Mouse (Mus musculus) testis, adult 2 months (tissue): Measurements from ENCODE around the gene Vash2. TPM values are rescaled to one million over a fixed set of nuclear protein-coding genes. Genes with fewer than 3 reads are reported as not detected.

Experiments
- H3K27ac ChIP-seq: fragments of 200-500 bp; 2 replicates; pipeline ENCODE4 v1.5.1; 2012; ENCODE audit warnings: low read depth, low read length; ENCODE audit not compliant: control insufficient read depth, insufficient read depth
- H3K27me3 ChIP-seq: fragments of 200-500 bp; 2 replicates; pipeline ENCODE4 v1.6.1; 2012; ENCODE audit warnings: mild to moderate bottlenecking, low read length, moderate library complexity; ENCODE audit not compliant: control insufficient read depth, insufficient read depth
- H3K36me3 ChIP-seq: fragments of 200-500 bp; 2 replicates; pipeline ENCODE4 v1.6.1; 2012; ENCODE audit warnings: mild to moderate bottlenecking, low read length; ENCODE audit not compliant: control insufficient read depth, insufficient read depth
- H3K4me1 ChIP-seq: fragments of 200-500 bp; 2 replicates; pipeline ENCODE4 v1.6.1; 2012; ENCODE audit warnings: low read length; ENCODE audit not compliant: control insufficient read depth, insufficient read depth
- H3K4me3 ChIP-seq: fragments of 200-500 bp; 2 replicates; pipeline ENCODE4 v1.5.1; 2012; ENCODE audit warnings: low read depth, mild to moderate bottlenecking, low read length, moderate library complexity, mixed read lengths; ENCODE audit not compliant: control insufficient read depth
- CTCF ChIP-seq: fragments of 200-500 bp; IDR thresholded peaks from 2 replicates; pipeline ENCODE4 v1.5.1; 2012; ENCODE audit warnings: low read depth, mild to moderate bottlenecking, inconsistent platforms, low read length, moderate library complexity; ENCODE audit not compliant: control insufficient read depth, insufficient read depth, insufficient replicate concordance
- POLR2A ChIP-seq: fragments of 200-500 bp; IDR thresholded peaks from 2 replicates; pipeline ENCODE4 v1.6.1; 2012; ENCODE audit warnings: low read depth, mild to moderate bottlenecking, inconsistent platforms, low read length, moderate library complexity; ENCODE audit not compliant: control insufficient read depth
- polyA plus RNA-seq: library from polyadenylated mRNA; depleted of rRNA; stranded (reverse); fragments of >200 nt; gene quantifications from 2 replicates; pipeline ENCODE4 v1.2.3, GENCODE M21; 2012

Vash2 gene
- polyA plus RNA-seq, 1 experiment = 53.8 TPM

- Histone ChIP-seq H3K4me1 (peaks cover 5% of the 10 kb centered on the region), H3K27ac (no peak overlapping the region), H3K4me3 (no peak overlapping the region), H3K27me3 (no peaks in the 10 kb centered on the region), H3K36me3 (no peaks in the 10 kb centered on the region)
- no peak for TF ChIP-seq POLR2A
- TF ChIP-seq CTCF = no peak
Measured at GRCm38 (mm10) chr1:191020217-191020924, 41.3 kb upstream of the Vash2 start.

GRCm38 (mm10) chr1:191019803-191020202 is 40.7 kb upstream of the Vash2 start:
- Histone ChIP-seq H3K4me3 (no peak overlapping the region), H3K27me3 (no peaks in the 10 kb centered on the region), H3K4me1 (no peaks in the 10 kb centered on the region), H3K27ac (no peak overlapping the region), H3K36me3 (no peaks in the 10 kb centered on the region)
- no peak for TF ChIP-seq CTCF
- TF ChIP-seq POLR2A = no peak

DNA sequence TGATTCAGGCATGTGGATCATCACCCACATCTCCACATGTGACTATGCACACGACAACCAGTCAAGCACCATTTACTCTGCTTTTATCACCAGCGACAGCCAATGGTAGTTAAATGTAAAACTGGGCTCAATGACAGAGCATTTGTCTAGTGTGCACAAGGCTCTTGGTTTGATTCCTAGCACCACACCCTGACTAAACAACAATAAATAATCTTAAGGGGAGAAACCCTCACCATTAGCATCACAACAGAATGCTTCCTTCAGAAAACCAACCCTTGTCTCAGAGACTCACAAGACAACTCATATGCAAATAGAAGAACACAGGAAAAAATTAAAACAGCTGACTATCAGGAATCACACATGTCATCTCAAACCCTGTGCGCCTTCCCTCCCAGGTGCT is 35.2 kb upstream of the Vash2 start:
- Histone ChIP-seq H3K27ac (no peak overlapping the region), H3K4me3 (no peak overlapping the region), H3K27me3 (no peaks in the 10 kb centered on the region), H3K36me3 (no peaks in the 10 kb centered on the region), H3K4me1 (no peaks in the 10 kb centered on the region)
- TF ChIP-seq POLR2A = no peak
- TF ChIP-seq CTCF = no peak

GRCm38 (mm10) chr1:191008707-191009106 is 29.6 kb upstream of the Vash2 start:
- Histone ChIP-seq H3K4me1 (no peaks in the 10 kb centered on the region), H3K36me3 (no peaks in the 10 kb centered on the region), H3K27me3 (no peaks in the 10 kb centered on the region), H3K27ac (no peak overlapping the region), H3K4me3 (no peak overlapping the region)
- no peak for TF ChIP-seq CTCF
- TF ChIP-seq POLR2A = no peak

DNA sequence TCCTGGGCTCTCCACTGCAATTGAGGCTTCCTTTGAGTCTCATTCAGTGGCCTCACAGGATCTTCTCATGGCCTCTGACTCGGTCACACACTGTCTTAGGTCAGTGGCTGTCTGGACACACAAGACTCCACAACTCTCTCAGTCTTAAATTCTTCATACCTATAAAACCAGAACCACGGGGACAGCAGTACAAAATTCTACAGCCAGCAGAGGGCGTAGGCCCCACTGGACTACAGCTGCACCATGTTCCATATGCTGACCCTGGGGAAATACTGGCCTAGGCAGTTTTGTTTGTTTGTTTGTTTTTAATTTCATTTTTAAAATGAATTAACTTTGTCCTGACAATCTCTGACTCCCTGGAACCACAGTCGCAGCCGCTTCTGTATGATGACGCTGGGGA is 23.1 kb upstream of the Vash2 start:
- Histone ChIP-seq H3K27me3 (no peaks in the 10 kb centered on the region), H3K36me3 (no peaks in the 10 kb centered on the region), H3K4me1 (no peaks in the 10 kb centered on the region)

DNA sequence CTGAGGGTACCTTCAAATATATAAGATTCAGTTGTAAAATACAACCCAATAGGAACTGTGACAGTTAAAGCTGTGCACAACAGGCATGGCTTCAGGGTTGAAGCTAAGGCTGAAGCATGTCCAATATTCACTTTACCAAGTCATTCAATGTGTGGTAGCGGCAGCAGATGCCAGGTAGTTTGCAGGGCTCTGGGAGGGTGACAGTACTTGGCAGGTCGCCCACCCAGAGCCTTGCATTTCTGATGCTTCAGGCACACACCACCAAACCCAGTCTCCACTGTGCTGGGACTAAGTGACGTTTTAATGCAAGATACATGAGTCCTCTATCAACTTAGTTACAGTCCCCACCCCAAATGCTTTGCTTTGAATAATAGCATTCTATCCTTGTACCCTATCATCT is 21.6 kb upstream of the Vash2 start:
- Histone ChIP-seq H3K27ac (no peak overlapping the region), H3K27me3 (no peaks in the 10 kb centered on the region), H3K4me1 (no peaks in the 10 kb centered on the region), H3K36me3 (no peaks in the 10 kb centered on the region), H3K4me3 (no peak overlapping the region)
- no peak for TF ChIP-seq POLR2A
- TF ChIP-seq CTCF = no peak

More for the DNA sequence above, 23.1 kb upstream of the Vash2 start:
- peak; percentile 6; the same call in 1 of the 2 replicates for TF ChIP-seq CTCF
- no peak for TF ChIP-seq POLR2A
- no peak overlapping the region for H3K27ac ChIP-seq
- H3K4me3 ChIP-seq = no peak overlapping the region

- Histone ChIP-seq H3K4me1 (peaks cover 7% of the 10 kb centered on the region), H3K4me3 (no peak overlapping the region), H3K27ac (no peak overlapping the region), H3K36me3 (no peaks in the 10 kb centered on the region), H3K27me3 (no peaks in the 10 kb centered on the region)
- no peak for TF ChIP-seq CTCF
- TF ChIP-seq POLR2A = no peak
Measured at GRCm38 (mm10) chr1:190998027-190998426, 18.9 kb upstream of the Vash2 start.

- no peak overlapping the region for H3K4me3 ChIP-seq
- H3K27me3 ChIP-seq = no peaks in the 10 kb centered on the region
- TF ChIP-seq POLR2A = no peak
- no peak for TF ChIP-seq CTCF
- no peak overlapping the region for H3K27ac ChIP-seq
- H3K4me1 ChIP-seq = peaks cover 17% of the 10 kb centered on the region
- H3K36me3 ChIP-seq = no peaks in the 10 kb centered on the region
Measured at GRCm38 (mm10) chr1:190996346-190996877, 17.3 kb upstream of the Vash2 start.
